Mouse (Mus musculus) adrenal gland, postnatal 36 days (tissue): ENCODE results near the gene Spred2. TPM values are rescaled to one million over a fixed set of nuclear protein-coding genes. Genes with fewer than 3 reads are reported as not detected.

ENCODE experiments used
- DNase-seq, 2 experiments: peaks; one replicate each; pipeline ENCODE4 v3.0.0; 2021; ENCODE audit warnings: mixed read lengths in 1 of 2
- total RNA-seq, 2 experiments: library from RNA; stranded (reverse); gene quantifications; 2 replicates each; pipeline ENCODE4 v1.2.3; 2021

Gene Spred2
- total RNA-seq, 2 experiments from 2014 or later, result 32.0 to 38.0 TPM

- peak; percentile 76 to 81 for DNase-seq
Observed at GRCm38 (mm10) chr11:19925149-19925975, 1.2 kb downstream of the Spred2 start.

GRCm38 (mm10) chr11:19925976-19926842 lies 2.0 kb downstream of the Spred2 start:
- peak; percentile 64 to 66 for DNase-seq

GRCm38 (mm10) chr11:19926843-19927120 lies 2.6 kb downstream of the Spred2 start:
- DNase-seq, result no peak

GRCm38 (mm10) chr11:19928633-19929032 lies 4.5 kb downstream of the Spred2 start:
- no peak for DNase-seq

- DNase-seq, result no peak
Observed at GRCm38 (mm10) chr11:19929087-19929865, 5.1 kb downstream of the Spred2 start.

GRCm38 (mm10) chr11:19931569-19932230 lies 7.5 kb downstream of the Spred2 start:
- no peak for DNase-seq

GRCm38 (mm10) chr11:19932983-19933511 lies 8.9 kb downstream of the Spred2 start:
- no peak for DNase-seq

- DNase-seq, result no peak
Observed at GRCm38 (mm10) chr11:19935524-19936354, 11.6 kb downstream of the Spred2 start.

GRCm38 (mm10) chr11:19938456-19939004 lies 14.4 kb downstream of the Spred2 start:
- DNase-seq, result no peak

GRCm38 (mm10) chr11:19939305-19939730 lies 15.1 kb downstream of the Spred2 start:
- peak; percentile 53 to 62 for DNase-seq

GRCm38 (mm10) chr11:19939831-19940230 lies 15.7 kb downstream of the Spred2 start:
- peak in 1 of 2 experiments; percentile 35 for DNase-seq

- DNase-seq, result no peak
Observed at GRCm38 (mm10) chr11:19941156-19941777, 17.1 kb downstream of the Spred2 start.

GRCm38 (mm10) chr11:19941978-19942377 lies 17.8 kb downstream of the Spred2 start:
- DNase-seq, result no peak

- no peak for DNase-seq
Observed at GRCm38 (mm10) chr11:19943753-19944152, 19.6 kb downstream of the Spred2 start.

GRCm38 (mm10) chr11:19944701-19945100 lies 20.5 kb downstream of the Spred2 start:
- DNase-seq, result no peak

- no peak for DNase-seq
Observed at GRCm38 (mm10) chr11:19946721-19947120, 22.5 kb downstream of the Spred2 start.

GRCm38 (mm10) chr11:19947626-19948135 lies 23.5 kb downstream of the Spred2 start:
- DNase-seq, result peak; percentile 83 to 84

- no peak for DNase-seq
Observed at GRCm38 (mm10) chr11:19949725-19950124, 25.6 kb downstream of the Spred2 start.

- no peak for DNase-seq
Observed at GRCm38 (mm10) chr11:19950169-19950568, 26.0 kb downstream of the Spred2 start.

- DNase-seq, result no peak
Observed at GRCm38 (mm10) chr11:19952963-19953362, 28.8 kb downstream of the Spred2 start.
